Mouse (Mus musculus): Measurements from ENCODE around the gene 3110001I22Rik. TPM values are rescaled to one million over a fixed set of nuclear protein-coding genes. Genes with fewer than 3 reads are reported as not detected.

Gene 3110001I22Rik
- polyA plus RNA-seq, 1 experiment = 1.1 TPM

DNA sequence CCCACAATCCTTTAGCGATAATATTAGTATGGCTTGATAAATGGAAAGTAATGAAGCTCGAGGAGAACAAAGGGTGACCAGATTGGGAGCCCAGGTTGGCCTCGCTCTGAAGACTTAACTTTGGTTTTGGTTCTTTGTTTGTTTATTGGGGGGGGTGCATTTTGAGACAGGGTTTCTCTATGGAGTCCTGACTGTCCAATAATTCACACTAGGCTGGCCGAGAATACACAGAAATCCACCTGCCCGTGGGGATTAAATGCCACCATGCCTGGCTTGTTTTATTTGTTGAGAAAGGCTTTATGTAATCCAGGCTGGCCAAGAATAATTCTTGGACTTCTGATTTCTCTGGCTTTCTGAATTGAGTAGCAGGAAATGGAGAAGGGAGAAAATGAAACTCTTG lies 1.4 kb downstream of the 3110001I22Rik start:
- TF ChIP-seq CTCF (IDR thresholded peaks at IDR 0.05; ENCODE audit: control insufficient read depth, insufficient read depth, insufficient replicate concordance, low read depth, low read length) = no peak
- no peak for TF ChIP-seq POLR2A (IDR thresholded peaks at IDR 0.05; ENCODE audit: control insufficient read depth, low read depth, low read length)
- Histone ChIP-seq H3K4me3 (ENCODE audit: control insufficient read depth, low read depth, low read length) (no peak overlapping the region), H3K27ac (ENCODE audit: control insufficient read depth, insufficient read depth, low read depth, low read length) (no peak overlapping the region), H3K4me1 (ENCODE audit: control insufficient read depth, insufficient read depth, low read length) (peaks cover 5% of the 10 kb centered on the region), H3K27me3 (ENCODE audit: control insufficient read depth, insufficient read depth, low read length) (no peaks in the 10 kb centered on the region), H3K36me3 (ENCODE audit: control insufficient read depth, insufficient read depth, low read length) (0 out of 2 replicates have a peak, but pooled peaks cover 2% of the 10 kb centered on the region)

- peaks cover 3% of the 10 kb centered on the region for H3K4me1 ChIP-seq (ENCODE audit: control insufficient read depth, insufficient read depth, low read length)
- H3K4me3 ChIP-seq (ENCODE audit: control insufficient read depth, low read depth, low read length) = no peak overlapping the region
- no peak for TF ChIP-seq CTCF (IDR thresholded peaks at IDR 0.05; ENCODE audit: control insufficient read depth, insufficient read depth, insufficient replicate concordance, low read depth, low read length)
- no peak for TF ChIP-seq POLR2A (IDR thresholded peaks at IDR 0.05; ENCODE audit: control insufficient read depth, low read depth, low read length)
- 0 out of 2 replicates have a peak, but pooled peaks cover 2% of the 10 kb centered on the region for H3K36me3 ChIP-seq (ENCODE audit: control insufficient read depth, insufficient read depth, low read length)
- H3K27ac ChIP-seq (ENCODE audit: control insufficient read depth, insufficient read depth, low read depth, low read length) = no peak overlapping the region
- no peaks in the 10 kb centered on the region for H3K27me3 ChIP-seq (ENCODE audit: control insufficient read depth, insufficient read depth, low read length)
Measured at GRCm38 (mm10) chr16:13674511-13674910, 2.8 kb downstream of the 3110001I22Rik start.

DNA sequence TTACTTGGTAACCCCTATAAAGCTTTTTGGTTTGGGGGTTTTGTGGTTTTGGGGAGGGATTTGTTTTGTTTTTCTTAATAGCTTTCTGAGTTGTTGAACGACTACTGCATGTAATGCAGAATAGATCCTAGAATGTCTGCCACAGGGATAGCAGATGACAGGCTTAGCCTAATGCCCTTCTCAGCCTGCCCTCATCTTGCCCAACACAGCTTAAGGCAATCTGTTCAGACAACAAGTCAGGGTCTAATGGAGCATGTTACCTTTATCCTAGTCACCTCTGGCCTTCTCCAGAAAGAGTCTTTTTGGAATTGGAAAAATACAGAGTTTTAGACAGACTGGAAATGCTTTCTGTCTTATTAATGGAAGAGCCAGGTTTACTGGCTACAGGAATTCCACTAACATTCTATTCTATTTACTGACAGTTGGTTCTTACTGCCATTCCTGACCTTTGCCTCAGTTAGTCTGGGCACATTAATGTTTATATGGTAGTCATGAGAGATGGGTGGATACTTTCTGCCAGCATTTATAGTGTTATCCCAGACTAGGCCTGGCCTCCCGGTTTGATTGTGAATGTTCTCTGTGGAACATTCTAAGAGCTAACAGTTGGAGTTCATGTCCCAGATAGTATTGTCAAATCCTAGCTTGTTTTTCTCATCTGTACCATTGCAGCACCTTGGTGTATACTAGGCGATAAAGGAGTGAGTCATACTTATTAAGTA lies 7.0 kb downstream of the 3110001I22Rik start:
- no peaks in the 10 kb centered on the region; the same call in 1 of the 2 replicates for H3K4me1 ChIP-seq (ENCODE audit: control insufficient read depth, insufficient read depth, low read length)
- no peak for TF ChIP-seq POLR2A (IDR thresholded peaks at IDR 0.05; ENCODE audit: control insufficient read depth, low read depth, low read length)
- no peak for TF ChIP-seq CTCF (IDR thresholded peaks at IDR 0.05; ENCODE audit: control insufficient read depth, insufficient read depth, insufficient replicate concordance, low read depth, low read length)
- peak overlapping the region; percentile 59; the same call in 1 of the 2 replicates for H3K27ac ChIP-seq (ENCODE audit: control insufficient read depth, insufficient read depth, low read depth, low read length)
- H3K4me3 ChIP-seq (ENCODE audit: control insufficient read depth, low read depth, low read length) = no peak overlapping the region
- H3K36me3 ChIP-seq (ENCODE audit: control insufficient read depth, insufficient read depth, low read length) = 0 out of 2 replicates have a peak, but pooled peaks cover 2% of the 10 kb centered on the region
- H3K27me3 ChIP-seq (ENCODE audit: control insufficient read depth, insufficient read depth, low read length) = no peaks in the 10 kb centered on the region

GRCm38 (mm10) chr16:13698998-13699397 lies 27.3 kb downstream of the 3110001I22Rik start:
- Histone ChIP-seq H3K4me3 (ENCODE audit: control insufficient read depth, low read depth, low read length) (no peak overlapping the region), H3K4me1 (ENCODE audit: control insufficient read depth, insufficient read depth, low read length) (no peaks in the 10 kb centered on the region), H3K36me3 (ENCODE audit: control insufficient read depth, insufficient read depth, low read length) (peaks cover 8% of the 10 kb centered on the region), H3K27ac (ENCODE audit: control insufficient read depth, insufficient read depth, low read depth, low read length) (no peak overlapping the region), H3K27me3 (ENCODE audit: control insufficient read depth, insufficient read depth, low read length) (no peaks in the 10 kb centered on the region)
- TF ChIP-seq CTCF (IDR thresholded peaks at IDR 0.05; ENCODE audit: control insufficient read depth, insufficient read depth, insufficient replicate concordance, low read depth, low read length) (no peak), POLR2A (IDR thresholded peaks at IDR 0.05; ENCODE audit: control insufficient read depth, low read depth, low read length) (no peak)

- no peak overlapping the region for H3K4me3 ChIP-seq (ENCODE audit: control insufficient read depth, low read depth, low read length)
- no peaks in the 10 kb centered on the region for H3K4me1 ChIP-seq (ENCODE audit: control insufficient read depth, insufficient read depth, low read length)
- TF ChIP-seq CTCF (IDR thresholded peaks at IDR 0.05; ENCODE audit: control insufficient read depth, insufficient read depth, insufficient replicate concordance, low read depth, low read length) (no peak), POLR2A (IDR thresholded peaks at IDR 0.05; ENCODE audit: control insufficient read depth, low read depth, low read length) (no peak)
- peaks cover 5% of the 10 kb centered on the region for H3K36me3 ChIP-seq (ENCODE audit: control insufficient read depth, insufficient read depth, low read length)
- H3K27me3 ChIP-seq (ENCODE audit: control insufficient read depth, insufficient read depth, low read length) = no peaks in the 10 kb centered on the region
- H3K27ac ChIP-seq (ENCODE audit: control insufficient read depth, insufficient read depth, low read depth, low read length) = no peak overlapping the region
Measured at GRCm38 (mm10) chr16:13702184-13702583, 30.5 kb downstream of the 3110001I22Rik start.

DNA sequence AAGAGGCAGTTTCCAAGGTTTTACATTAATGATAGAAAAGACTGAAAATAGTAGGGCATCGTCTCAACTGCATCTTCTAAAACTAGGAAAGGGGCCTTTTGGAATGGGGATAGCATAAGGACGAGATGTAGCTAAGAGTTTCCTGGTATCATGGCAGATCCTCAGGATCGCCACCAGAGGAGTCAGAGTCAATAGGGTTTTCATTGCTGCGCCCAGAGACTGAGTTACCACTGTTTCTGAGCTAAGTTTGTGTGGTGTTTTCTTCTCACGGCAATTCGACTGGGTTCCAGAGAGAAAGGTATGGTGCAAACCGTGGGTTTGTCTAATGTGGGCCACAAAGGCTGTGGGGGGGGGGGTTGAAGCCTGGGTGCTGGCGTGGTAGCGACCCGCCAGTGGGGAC lies 32.9 kb downstream of the 3110001I22Rik start:
- TF ChIP-seq CTCF (IDR thresholded peaks at IDR 0.05; ENCODE audit: control insufficient read depth, insufficient read depth, insufficient replicate concordance, low read depth, low read length) (no peak), POLR2A (IDR thresholded peaks at IDR 0.05; ENCODE audit: control insufficient read depth, low read depth, low read length) (no peak)
- Histone ChIP-seq H3K27ac (ENCODE audit: control insufficient read depth, insufficient read depth, low read depth, low read length) (no peak overlapping the region), H3K36me3 (ENCODE audit: control insufficient read depth, insufficient read depth, low read length) (peaks cover 2% of the 10 kb centered on the region; the same call in 1 of the 2 replicates), H3K4me1 (ENCODE audit: control insufficient read depth, insufficient read depth, low read length) (no peaks in the 10 kb centered on the region), H3K4me3 (ENCODE audit: control insufficient read depth, low read depth, low read length) (no peak overlapping the region), H3K27me3 (ENCODE audit: control insufficient read depth, insufficient read depth, low read length) (no peaks in the 10 kb centered on the region)

DNA sequence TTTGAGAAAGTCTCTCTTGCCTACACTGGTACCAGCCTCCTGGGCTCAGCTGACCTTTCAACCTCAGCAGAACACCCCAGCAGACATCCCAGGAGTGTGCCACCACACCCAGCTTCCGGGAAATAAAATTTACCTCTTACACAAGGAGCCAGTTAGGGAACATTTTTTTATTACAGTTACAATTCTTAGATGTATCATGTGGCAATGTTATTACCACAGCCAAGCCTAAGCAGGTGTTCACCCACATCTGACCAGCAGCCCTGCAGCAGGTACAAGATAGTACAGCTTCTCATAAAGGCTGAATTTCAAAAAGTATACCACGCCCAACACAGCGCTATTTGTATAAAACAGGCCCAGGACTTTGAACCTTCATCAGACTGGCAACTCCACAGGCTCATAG lies 43.2 kb downstream of the 3110001I22Rik start:
- Histone ChIP-seq H3K36me3 (ENCODE audit: control insufficient read depth, insufficient read depth, low read length) (no peaks in the 10 kb centered on the region), H3K4me3 (ENCODE audit: control insufficient read depth, low read depth, low read length) (no peak overlapping the region), H3K4me1 (ENCODE audit: control insufficient read depth, insufficient read depth, low read length) (no peaks in the 10 kb centered on the region), H3K27ac (ENCODE audit: control insufficient read depth, insufficient read depth, low read depth, low read length) (no peak overlapping the region), H3K27me3 (ENCODE audit: control insufficient read depth, insufficient read depth, low read length) (no peaks in the 10 kb centered on the region)
- TF ChIP-seq CTCF (IDR thresholded peaks at IDR 0.05; ENCODE audit: control insufficient read depth, insufficient read depth, insufficient replicate concordance, low read depth, low read length) = no peak
- TF ChIP-seq POLR2A (IDR thresholded peaks at IDR 0.05; ENCODE audit: control insufficient read depth, low read depth, low read length) = no peak
